Mouse (Mus musculus) liver, embryonic 15.5 days (tissue): ENCODE data around the gene Cryge. TPM values are rescaled to one million over a fixed set of nuclear protein-coding genes. Genes with fewer than 3 reads are reported as not detected.

Experiments used
- ATAC-seq: fragments of 200-750 bp; cut with Nextera tagmentation; 2 replicates; pipeline ENCODE4 v1.8.0; 2017; ENCODE audit warnings: moderate number of reproducible peaks, mild to moderate bottlenecking, moderate library complexity; ENCODE audit not compliant: insufficient read depth
- H3K27ac ChIP-seq: fragments of 300-500 bp; sonication (generic); replicated peaks from 2 replicates; pipeline ENCODE4 v1.5.1; 2015; ENCODE audit warnings: mild to moderate bottlenecking, inconsistent platforms
- H3K27me3 ChIP-seq: fragments of 300-500 bp; sonication (generic); 2 replicates; pipeline ENCODE4 v1.6.1; 2015; ENCODE audit warnings: mild to moderate bottlenecking, inconsistent platforms
- H3K36me3 ChIP-seq: fragments of 300-500 bp; sonication (generic); replicated peaks from 2 replicates; pipeline ENCODE4 v1.6.1; 2015; ENCODE audit warnings: moderate library complexity, mild to moderate bottlenecking, inconsistent platforms
- H3K4me1 ChIP-seq: fragments of 300-500 bp; sonication (generic); replicated peaks from 2 replicates; pipeline ENCODE4 v1.6.1; 2015; ENCODE audit warnings: inconsistent platforms
- H3K4me2 ChIP-seq: fragments of 300-500 bp; sonication (generic); 2 replicates; pipeline ENCODE4 v1.6.1; 2015; ENCODE audit warnings: moderate library complexity, mild to moderate bottlenecking, inconsistent platforms
- H3K4me3 ChIP-seq: fragments of 300-500 bp; sonication (generic); replicated peaks from 2 replicates; pipeline ENCODE4 v1.5.1; 2015; ENCODE audit warnings: mild to moderate bottlenecking, inconsistent platforms
- H3K9ac ChIP-seq: fragments of 300-500 bp; sonication (generic); 2 replicates; pipeline ENCODE4 v1.6.1; 2015; ENCODE audit warnings: moderate library complexity, mild to moderate bottlenecking, inconsistent platforms
- H3K9me3 ChIP-seq: fragments of 300-500 bp; sonication (generic); replicated peaks from 2 replicates; pipeline ENCODE4 v1.6.1; 2016; ENCODE audit warnings: inconsistent platforms
- WGBS: fragments of 180-500 bp; shearing (Covaris S2); methylation state at CpG from one replicate; pipeline ENCODE4 v1.1.7; 2015; ENCODE audit warnings: mixed read lengths; ENCODE audit not compliant: insufficient replicate concordance; 5-methylcytosine and 5-hydroxymethylcytosine counted together
- polyA plus RNA-seq: library from polyadenylated mRNA; unstranded; fragments of >200 nt; fragmentation: Nextera tagmentation; extraction: Ambion mirVana; gene quantifications from 2 replicates; pipeline ENCODE4 v1.2.1, GENCODE M21; 2015

Gene Cryge
- polyA plus RNA-seq, 1 experiment from 2014 or later, result not detected

GRCm38 (mm10) chr1:65052140-65052539, 1.2 kb upstream of the Cryge start:
- no peak overlapping the region for H3K27ac ChIP-seq

GRCm38 (mm10) chr1:65051696-65052095, 747 bp upstream of the Cryge start:
- H3K4me1 ChIP-seq, result no peaks in the 10 kb centered on the region
- ATAC-seq, result no peak
- no peaks in the 10 kb centered on the region for H3K36me3 ChIP-seq
- no peak overlapping the region for H3K9ac ChIP-seq
- WGBS, result 63% methylated on average over 7 of the region's 7 CpGs
- no peak overlapping the region for H3K4me2 ChIP-seq
- H3K9me3 ChIP-seq, result no peaks in the 10 kb centered on the region
- H3K4me3 ChIP-seq, result no peak overlapping the region
- no peaks in the 10 kb centered on the region for H3K27me3 ChIP-seq
- H3K27ac ChIP-seq, result no peak overlapping the region

More at GRCm38 (mm10) chr1:65052140-65052539, 1.2 kb upstream of the Cryge start:
- no peak for ATAC-seq
- Histone ChIP-seq H3K27me3 (no peaks in the 10 kb centered on the region), H3K4me1 (no peaks in the 10 kb centered on the region), H3K4me2 (no peak overlapping the region), H3K9me3 (no peaks in the 10 kb centered on the region), H3K36me3 (no peaks in the 10 kb centered on the region), H3K9ac (no peak overlapping the region), H3K4me3 (no peak overlapping the region)
- 28% methylated on average over 2 of the region's 2 CpGs for WGBS

GRCm38 (mm10) chr1:65048781-65049180, 2.2 kb downstream of the Cryge start:
- H3K27me3 ChIP-seq, result no peaks in the 10 kb centered on the region
- ATAC-seq, result no peak
- no peak overlapping the region for H3K4me2 ChIP-seq
- H3K9ac ChIP-seq, result no peak overlapping the region
- H3K4me3 ChIP-seq, result no peak overlapping the region
- 60% methylated on average over 12 of the region's 12 CpGs for WGBS
- no peak overlapping the region for H3K27ac ChIP-seq
- H3K36me3 ChIP-seq, result no peaks in the 10 kb centered on the region
- no peaks in the 10 kb centered on the region for H3K4me1 ChIP-seq
- no peaks in the 10 kb centered on the region for H3K9me3 ChIP-seq

- WGBS, result 27% methylated on average over 8 of the region's 8 CpGs
Observed at GRCm38 (mm10) chr1:65046401-65047109, 4.4 kb downstream of the Cryge start.

GRCm38 (mm10) chr1:65043433-65043832, 7.5 kb downstream of the Cryge start:
- H3K36me3 ChIP-seq, result no peaks in the 10 kb centered on the region
- no peak overlapping the region for H3K27ac ChIP-seq
- H3K9me3 ChIP-seq, result no peaks in the 10 kb centered on the region
- no peak for ATAC-seq
- H3K4me2 ChIP-seq, result no peak overlapping the region
- no peak overlapping the region for H3K9ac ChIP-seq
- H3K4me3 ChIP-seq, result no peak overlapping the region
- no peaks in the 10 kb centered on the region for H3K27me3 ChIP-seq
- WGBS, result 55% methylated on average over 2 of the region's 2 CpGs
- no peaks in the 10 kb centered on the region for H3K4me1 ChIP-seq

More at GRCm38 (mm10) chr1:65046401-65047109, 4.4 kb downstream of the Cryge start:
- H3K9me3 ChIP-seq, result no peaks in the 10 kb centered on the region
- ATAC-seq, result no peak
- H3K27ac ChIP-seq, result no peak overlapping the region
- no peak overlapping the region for H3K4me2 ChIP-seq
- no peak overlapping the region for H3K4me3 ChIP-seq
- H3K36me3 ChIP-seq, result no peaks in the 10 kb centered on the region
- H3K27me3 ChIP-seq, result no peaks in the 10 kb centered on the region
- H3K4me1 ChIP-seq, result no peaks in the 10 kb centered on the region
- no peak overlapping the region for H3K9ac ChIP-seq

GRCm38 (mm10) chr1:65041837-65042236, 9.1 kb downstream of the Cryge start:
- H3K9me3 ChIP-seq, result no peaks in the 10 kb centered on the region
- WGBS, result 73% methylated on average over 3 of the region's 3 CpGs
- H3K27me3 ChIP-seq, result no peaks in the 10 kb centered on the region
- H3K36me3 ChIP-seq, result no peaks in the 10 kb centered on the region
- H3K4me2 ChIP-seq, result no peak overlapping the region
- H3K9ac ChIP-seq, result no peak overlapping the region
- no peaks in the 10 kb centered on the region for H3K4me1 ChIP-seq
- ATAC-seq, result no peak
- no peak overlapping the region for H3K4me3 ChIP-seq
- H3K27ac ChIP-seq, result no peak overlapping the region

- H3K4me1 ChIP-seq, result no peaks in the 10 kb centered on the region
- H3K36me3 ChIP-seq, result no peaks in the 10 kb centered on the region
- H3K9ac ChIP-seq, result no peak overlapping the region
- 70% methylated on average over 6 of the region's 6 CpGs for WGBS
- no peak overlapping the region for H3K4me3 ChIP-seq
- no peaks in the 10 kb centered on the region for H3K27me3 ChIP-seq
- no peaks in the 10 kb centered on the region for H3K9me3 ChIP-seq
- H3K27ac ChIP-seq, result no peak overlapping the region
- no peak for ATAC-seq
- no peak overlapping the region for H3K4me2 ChIP-seq
Observed at GRCm38 (mm10) chr1:65040806-65041205, 10.1 kb downstream of the Cryge start.

- Histone ChIP-seq H3K36me3 (no peaks in the 10 kb centered on the region), H3K27ac (no peak overlapping the region), H3K4me3 (no peak overlapping the region), H3K9ac (no peak overlapping the region), H3K4me2 (no peak overlapping the region), H3K9me3 (no peaks in the 10 kb centered on the region), H3K4me1 (no peaks in the 10 kb centered on the region), H3K27me3 (no peaks in the 10 kb centered on the region)
- no peak for ATAC-seq
- WGBS, result 57% methylated on average over 3 of the region's 3 CpGs
Observed at GRCm38 (mm10) chr1:65039679-65040078, 11.3 kb downstream of the Cryge start.

GRCm38 (mm10) chr1:65037542-65037941, 13.4 kb downstream of the Cryge start:
- Histone ChIP-seq H3K27me3 (no peaks in the 10 kb centered on the region), H3K9ac (no peak overlapping the region), H3K4me1 (no peaks in the 10 kb centered on the region), H3K27ac (no peak overlapping the region), H3K9me3 (no peaks in the 10 kb centered on the region), H3K4me3 (no peak overlapping the region), H3K4me2 (no peak overlapping the region), H3K36me3 (no peaks in the 10 kb centered on the region)
- 35% methylated on average over 2 of the region's 2 CpGs for WGBS
- ATAC-seq, result no peak

GRCm38 (mm10) chr1:65035513-65035912, 15.4 kb downstream of the Cryge start:
- WGBS, result 45% methylated on average over 3 of the region's 3 CpGs
- Histone ChIP-seq H3K9me3 (no peaks in the 10 kb centered on the region), H3K27me3 (no peaks in the 10 kb centered on the region), H3K4me2 (no peak overlapping the region), H3K9ac (no peak overlapping the region), H3K4me1 (no peaks in the 10 kb centered on the region), H3K27ac (no peak overlapping the region), H3K36me3 (no peaks in the 10 kb centered on the region), H3K4me3 (no peak overlapping the region)
- no peak for ATAC-seq

GRCm38 (mm10) chr1:65032641-65033040, 18.3 kb downstream of the Cryge start, which contains the start of gene Akr1cl:
Gene Akr1cl, minus strand, starts transcription at chr1:65032759.
- H3K27ac ChIP-seq, result no peak within 1 kb of the TSS
- ATAC-seq, result no peak
- no peaks in the 10 kb centered on the region for H3K4me1 ChIP-seq
- H3K9me3 ChIP-seq, result no peaks in the 10 kb centered on the region
- no peaks in the 10 kb centered on the region for H3K36me3 ChIP-seq
- H3K27me3 ChIP-seq, result no peaks in the 10 kb centered on the region
- no peak within 1 kb of the TSS for H3K9ac ChIP-seq
- no peak within 1 kb of the TSS for H3K4me3 ChIP-seq
- H3K4me2 ChIP-seq, result no peak within 1 kb of the TSS

GRCm38 (mm10) chr1:65028206-65028605, 22.7 kb downstream of the Cryge start:
- Histone ChIP-seq H3K27ac (no peak overlapping the region), H3K27me3 (no peaks in the 10 kb centered on the region), H3K4me2 (no peak overlapping the region), H3K9ac (no peak overlapping the region), H3K36me3 (no peaks in the 10 kb centered on the region), H3K4me3 (no peak overlapping the region), H3K9me3 (no peaks in the 10 kb centered on the region), H3K4me1 (no peaks in the 10 kb centered on the region)
- no peak for ATAC-seq
- WGBS, result 64% methylated on average over 9 of the region's 9 CpGs
